Mouse (Mus musculus) myocyte (in vitro differentiated cells): ENCODE data around the gene Cyb5b.

Source experiments
- E2F4 ChIP-seq: IDR thresholded peaks from one replicate; pipeline ENCODE4 v1.6.1; 2011; ENCODE audit warnings: mild to moderate bottlenecking, control low read depth, moderate library complexity; ENCODE audit not compliant: insufficient read depth
- MAX ChIP-seq: IDR thresholded peaks from one replicate; pipeline ENCODE4 v1.6.1; 2011; ENCODE audit warnings: low read depth, mild to moderate bottlenecking, control low read depth
- POLR2A ChIP-seq: IDR thresholded peaks from one replicate; pipeline ENCODE4 v1.6.1; 2011; ENCODE audit warnings: low read depth, mild to moderate bottlenecking, control low read depth, moderate library complexity; ENCODE audit not compliant: insufficient read length
- POLR2AphosphoS2 ChIP-seq: IDR thresholded peaks from one replicate; pipeline ENCODE4 v1.6.1; 2011; ENCODE audit warnings: low read depth, control low read depth; ENCODE audit not compliant: insufficient read length
- REST ChIP-seq: IDR thresholded peaks from one replicate; pipeline ENCODE4 v1.6.1; 2011; ENCODE audit warnings: mild to moderate bottlenecking, control low read depth, moderate library complexity; ENCODE audit not compliant: insufficient read depth, insufficient read length

DNA sequence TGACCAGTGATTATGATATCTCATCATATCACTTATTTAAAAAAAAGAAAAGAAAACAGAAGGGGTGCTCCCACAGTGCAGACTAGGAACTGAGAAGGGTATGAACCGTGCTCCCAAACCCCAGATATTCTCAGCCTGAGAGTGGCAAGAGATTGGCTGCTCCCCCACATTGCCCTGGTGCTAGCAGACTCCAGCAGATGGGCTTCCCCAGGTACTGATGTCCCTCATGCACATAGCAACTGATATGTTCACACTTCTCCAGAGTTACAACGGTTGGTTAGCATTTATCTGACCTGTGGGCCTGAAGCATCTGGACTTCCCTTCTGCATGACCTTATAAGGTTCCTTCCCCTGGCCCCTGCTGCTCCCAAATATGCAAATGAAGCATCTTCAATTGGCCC is 68.6 kb downstream of the Cyb5b start:
- TF ChIP-seq POLR2A (no peak), MAX (no peak), POLR2AphosphoS2 (no peak), E2F4 (no peak), REST (no peak)
